Comparison of ENCODE assay signal across 8 mouse cellular contexts in genomic region chr17:24533099-24533992, GRCm38 (mm10). TPM values are rescaled to one million over a fixed set of nuclear protein-coding genes. Genes with fewer than 3 reads are reported as not detected.
A peak's percentile ranks its signal among the peaks of the same experiment; 100 is the strongest.
DNase-seq lines count a peak whose midpoint lies in the region; ATAC-seq lines count a peak whose summit lies in the region.

No protein-coding gene starts in this region.

- intact Hi-C loops in left cerebral cortex, postnatal 25 days (cut with DNase I): no loop called here

- ATAC-seq in inflammation-experienced regulatory T-cells, adult 6 months: peak; percentile 77

- peak; percentile 86 for DNase-seq in adrenal gland, adult 8-10 months
- peak; percentile 74 for DNase-seq in embryo, embryonic 11.5 days (ENCODE audit: low read depth, low spot score)
- DNase-seq in gastrocnemius, postnatal 25 days: peak; percentile 87
- DNase-seq in left cerebral cortex, postnatal 25 days (ENCODE audit: low spot score in 2 of 2): peak; percentile 90 to 93
- peak; percentile 83 for DNase-seq in mesoderm, embryonic 11.5 days (ENCODE audit: low read depth, low spot score)
- DNase-seq in right cerebral cortex, postnatal 25 days: peak; percentile 89
- DNase-seq in urinary bladder, postnatal 25 days (ENCODE audit: low spot score): peak; percentile 70

RNA-seq across cellular contexts. Expression of gene Rab26, which starts 0.7 kb away (rescaled TPM):
- 1 to 10 TPM in 3 of 4 experiments, under 1 TPM in 1; 0.81 to 3.5 (median 2.4) TPM for total RNA-seq in adrenal gland, adult 8-10 months (2022)
- under 1 TPM in 1 of 2 experiments, not detected in 1; 0.23 TPM for total RNA-seq in gastrocnemius, postnatal 25 days (2021)
- polyA plus RNA-seq in inflammation-experienced regulatory T-cells, adult 6 months (2017; shearing (Covaris generic)): 1 to 10 TPM; 1.1 to 6.5 (median 2.0) TPM
- total RNA-seq in left cerebral cortex, postnatal 25 days (2021): 10 to 100 TPM; 53.4 to 59.5 TPM

RNA-seq across cellular contexts. Expression of gene Traf7, which starts 5.6 kb away (rescaled TPM):
- total RNA-seq in adrenal gland, adult 8-10 months (2022): 100 to 1,000 TPM in 3 of 4 experiments, 10 to 100 TPM in 1; 92.1 to 189 (median 132) TPM
- 10 to 100 TPM; 33.2 to 36.7 TPM for total RNA-seq in gastrocnemius, postnatal 25 days (2021)
- 10 to 100 TPM; 45.5 to 54.2 (median 53.7) TPM for polyA plus RNA-seq in inflammation-experienced regulatory T-cells, adult 6 months (2017; shearing (Covaris generic))
- total RNA-seq in left cerebral cortex, postnatal 25 days (2021): 10 to 100 TPM; 75.1 to 77.7 TPM

RNA-seq across cellular contexts. Expression of gene Pkd1, which starts 16.3 kb away (rescaled TPM):
- 10 to 100 TPM; 58.5 to 88.8 (median 71.0) TPM for total RNA-seq in adrenal gland, adult 8-10 months (2022)
- total RNA-seq in gastrocnemius, postnatal 25 days (2021): 10 to 100 TPM; 20.2 to 21.1 TPM
- 10 to 100 TPM in 2 of 3 experiments, 1 to 10 TPM in 1; 9.9 to 32.6 (median 22.6) TPM for polyA plus RNA-seq in inflammation-experienced regulatory T-cells, adult 6 months (2017; shearing (Covaris generic))
- total RNA-seq in left cerebral cortex, postnatal 25 days (2021): 10 to 100 TPM; 66.4 to 84.7 TPM

RNA-seq across cellular contexts. Expression of gene Caskin1, which starts 44.9 kb away (rescaled TPM):
- 10 to 100 TPM; 49.1 to 61.2 (median 53.8) TPM for total RNA-seq in adrenal gland, adult 8-10 months (2022)
- total RNA-seq in gastrocnemius, postnatal 25 days (2021): under 1 TPM; 0.10 to 0.11 TPM
- under 1 TPM in 2 of 3 experiments, not detected in 1; 0.16 to 0.23 TPM for polyA plus RNA-seq in inflammation-experienced regulatory T-cells, adult 6 months (2017; shearing (Covaris generic))
- total RNA-seq in left cerebral cortex, postnatal 25 days (2021): 100 to 1,000 TPM; 115 to 121 TPM

RNA-seq across cellular contexts. Expression of gene Mlst8, which starts 54.5 kb away (rescaled TPM):
- 10 to 100 TPM; 24.3 to 37.6 (median 32.2) TPM for total RNA-seq in adrenal gland, adult 8-10 months (2022)
- total RNA-seq in gastrocnemius, postnatal 25 days (2021): 10 to 100 TPM; 10.5 to 11.7 TPM
- 10 to 100 TPM; 14.0 to 14.9 (median 14.5) TPM for polyA plus RNA-seq in inflammation-experienced regulatory T-cells, adult 6 months (2017; shearing (Covaris generic))
- 10 to 100 TPM; 30.0 to 32.2 TPM for total RNA-seq in left cerebral cortex, postnatal 25 days (2021)

Comparison
In these comparisons a context has a peak if more than half of its experiments do, and no peak if none do; other contexts are left out.
1. Peak in every context shown above with its lines: DNase-seq and ATAC-seq.
2. RNA of gene Rab26, which starts 0.7 kb away (total RNA-seq): 53.4 to 59.5 TPM in left cerebral cortex, postnatal 25 days; 0.81 to 3.5 TPM in adrenal gland, adult 8-10 months and 0.23 TPM in gastrocnemius, postnatal 25 days; every median in the first group is over 10 times any median in the second.